Mouse (Mus musculus) liver, embryonic 16.5 days (tissue): Measurements from ENCODE around the gene Gse1. TPM values are rescaled to one million over a fixed set of nuclear protein-coding genes. Genes with fewer than 3 reads are reported as not detected.
"Not testable (repeated sequence)": the region's sequence is repeated elsewhere in the genome, so short reads cannot be mapped to it uniquely, and the experiment has no call there.

ENCODE experiments used
- ATAC-seq: fragments of 200-750 bp; cut with Nextera tagmentation; 2 replicates; pipeline ENCODE4 v1.8.0; 2017; ENCODE audit warnings: low read depth, mild to moderate bottlenecking, moderate number of reproducible peaks, moderate library complexity
- H3K27ac ChIP-seq: fragments of 300-500 bp; sonication (generic); 2 replicates; pipeline ENCODE4 v1.5.1; 2014; ENCODE audit warnings: mild to moderate bottlenecking, low read length
- H3K27me3 ChIP-seq: fragments of 300-500 bp; sonication (generic); 2 replicates; pipeline ENCODE4 v1.6.1; 2014; ENCODE audit warnings: low read depth, low read length, mixed read lengths; ENCODE audit not compliant: control insufficient read depth, insufficient read depth
- H3K36me3 ChIP-seq: fragments of 300-500 bp; sonication (generic); 2 replicates; pipeline ENCODE4 v1.6.1; 2014; ENCODE audit warnings: mild to moderate bottlenecking; ENCODE audit not compliant: control insufficient read depth, insufficient read depth
- H3K4me1 ChIP-seq: fragments of 300-500 bp; sonication (generic); 2 replicates; pipeline ENCODE4 v1.6.1; 2014; ENCODE audit warnings: low read depth, low read length, mixed read lengths; ENCODE audit not compliant: control insufficient read depth
- H3K4me2 ChIP-seq: fragments of 300-500 bp; sonication (generic); 2 replicates; pipeline ENCODE4 v1.6.1; 2014; ENCODE audit warnings: low read depth, low read length, mixed read lengths
- H3K4me3 ChIP-seq: fragments of 300-500 bp; sonication (generic); 2 replicates; pipeline ENCODE4 v1.5.1; 2014; ENCODE audit warnings: low read depth, mild to moderate bottlenecking, low read length
- H3K9ac ChIP-seq: fragments of 300-500 bp; sonication (generic); 2 replicates; pipeline ENCODE4 v1.6.1; 2014; ENCODE audit warnings: low read depth, low read length
- H3K9me3 ChIP-seq: fragments of 300-500 bp; sonication (generic); replicated peaks from 2 replicates; pipeline ENCODE4 v1.6.1; 2016; ENCODE audit warnings: low read length; ENCODE audit not compliant: control insufficient read depth
- WGBS: fragments of 180-500 bp; shearing (Covaris S2); extraction: QIAGEN DNeasy Blood & Tissue Kit; methylation state at CpG from one replicate; pipeline ENCODE4 v1.1.7; 2014; ENCODE audit not compliant: insufficient replicate concordance; 5-methylcytosine and 5-hydroxymethylcytosine counted together
- polyA plus RNA-seq: library from polyadenylated mRNA; unstranded; fragments of >200 nt; fragmentation: Nextera tagmentation; extraction: Ambion mirVana; gene quantifications from 2 replicates; pipeline ENCODE4 v1.2.1, GENCODE M21; 2015

The Gse1 gene
- polyA plus RNA-seq, 1 experiment from 2014 or later: 9.5 TPM

GRCm38 (mm10) chr8:120357504-120357903, 129.2 kb downstream of the Gse1 start:
- ATAC-seq: no peak
- Histone ChIP-seq H3K27ac (no peak overlapping the region), H3K9ac (no peak overlapping the region), H3K27me3 (no peaks in the 10 kb centered on the region; the same call in 1 of the 2 replicates), H3K9me3 (no peaks in the 10 kb centered on the region), H3K4me3 (no peak overlapping the region), H3K36me3 (no peaks in the 10 kb centered on the region), H3K4me2 (no peak overlapping the region), H3K4me1 (peaks cover 5% of the 10 kb centered on the region; the same call in 1 of the 2 replicates)
- 73% methylated on average over 6 of the region's 6 CpGs for WGBS

GRCm38 (mm10) chr8:120361301-120361700, 133.0 kb downstream of the Gse1 start:
- Histone ChIP-seq H3K4me2 (no peak overlapping the region), H3K27ac (no peak overlapping the region), H3K9me3 (no peaks in the 10 kb centered on the region), H3K4me1 (peaks cover 23% of the 10 kb centered on the region), H3K4me3 (no peak overlapping the region), H3K9ac (no peak overlapping the region), H3K27me3 (no peaks in the 10 kb centered on the region), H3K36me3 (no peaks in the 10 kb centered on the region)
- no peak for ATAC-seq
- 66% methylated on average over 8 of the region's 8 CpGs for WGBS

DNA sequence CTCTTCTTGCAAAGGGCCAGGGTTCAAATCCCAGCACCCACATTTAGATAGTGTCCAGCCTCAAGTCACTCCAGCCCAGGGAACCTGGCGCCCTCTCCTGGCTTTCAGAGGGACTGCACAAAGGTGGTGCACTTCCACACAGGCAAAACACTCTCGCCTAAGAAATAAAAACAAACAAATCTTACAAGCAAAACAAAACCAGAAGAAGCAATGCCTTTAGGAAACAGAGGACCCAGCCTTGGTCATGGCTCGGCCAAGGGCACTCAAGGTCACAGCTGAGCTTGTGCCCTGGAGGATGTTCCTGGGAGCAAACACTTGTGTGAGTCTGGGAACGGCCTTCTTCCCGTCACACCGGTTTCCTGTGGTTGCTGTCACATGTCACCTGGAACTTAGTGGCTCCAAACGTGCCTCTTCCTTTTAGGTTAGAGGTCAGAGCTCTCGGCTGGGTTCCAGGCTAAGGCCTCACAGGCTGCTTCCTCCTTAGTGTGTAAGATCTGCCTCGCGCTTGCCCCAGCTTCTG, 135.4 kb downstream of the Gse1 start:
- Histone ChIP-seq H3K9me3 (no peaks in the 10 kb centered on the region), H3K4me2 (no peak overlapping the region), H3K9ac (0 out of 2 replicates have a peak overlapping the region, but pooled peaks have one; percentile 6), H3K4me1 (peaks cover 43% of the 10 kb centered on the region), H3K36me3 (no peaks in the 10 kb centered on the region), H3K27ac (peak overlapping the region; percentile 39), H3K4me3 (no peak overlapping the region), H3K27me3 (no peaks in the 10 kb centered on the region)
- no peak for ATAC-seq
- WGBS: 31% methylated on average over 10 of the region's 10 CpGs

- Histone ChIP-seq H3K27ac (peak overlapping the region; percentile 39), H3K9me3 (no peaks in the 10 kb centered on the region), H3K27me3 (no peaks in the 10 kb centered on the region), H3K4me1 (peaks cover 49% of the 10 kb centered on the region), H3K9ac (0 out of 2 replicates have a peak overlapping the region, but pooled peaks have one; percentile 6), H3K4me3 (no peak overlapping the region), H3K4me2 (no peak overlapping the region), H3K36me3 (no peaks in the 10 kb centered on the region)
- 13% methylated on average over 7 of the region's 7 CpGs for WGBS
- no peak for ATAC-seq
These were observed 136.0 kb downstream of the Gse1 start for GRCm38 (mm10) chr8:120364093-120364725.

- WGBS: 75% methylated on average over 6 of the region's 6 CpGs
- Histone ChIP-seq H3K36me3 (no peaks in the 10 kb centered on the region), H3K4me2 (no peak overlapping the region), H3K4me3 (no peak overlapping the region), H3K4me1 (peaks cover 75% of the 10 kb centered on the region), H3K9ac (peak overlapping the region; percentile 17; the same call in 1 of the 2 replicates), H3K27me3 (no peaks in the 10 kb centered on the region), H3K9me3 (no peaks in the 10 kb centered on the region), H3K27ac (peak overlapping the region; percentile 46)
- no peak for ATAC-seq
These were observed 138.6 kb downstream of the Gse1 start for GRCm38 (mm10) chr8:120366840-120367239.

GRCm38 (mm10) chr8:120368191-120368590, 139.9 kb downstream of the Gse1 start:
- H3K4me2 ChIP-seq: peak overlapping the region; percentile 88
- not testable (repeated sequence) for ATAC-seq, H3K9me3 ChIP-seq, H3K36me3 ChIP-seq, H3K27me3 ChIP-seq
- peaks cover 89% of the 10 kb centered on the region for H3K4me1 ChIP-seq
- H3K27ac ChIP-seq: peak overlapping the region; percentile 98
- H3K9ac ChIP-seq: peak overlapping the region; percentile 80
- WGBS: 77% methylated on average over 1 of the region's 1 CpGs
- H3K4me3 ChIP-seq: peak overlapping the region; percentile 5; the same call in 1 of the 2 replicates

DNA sequence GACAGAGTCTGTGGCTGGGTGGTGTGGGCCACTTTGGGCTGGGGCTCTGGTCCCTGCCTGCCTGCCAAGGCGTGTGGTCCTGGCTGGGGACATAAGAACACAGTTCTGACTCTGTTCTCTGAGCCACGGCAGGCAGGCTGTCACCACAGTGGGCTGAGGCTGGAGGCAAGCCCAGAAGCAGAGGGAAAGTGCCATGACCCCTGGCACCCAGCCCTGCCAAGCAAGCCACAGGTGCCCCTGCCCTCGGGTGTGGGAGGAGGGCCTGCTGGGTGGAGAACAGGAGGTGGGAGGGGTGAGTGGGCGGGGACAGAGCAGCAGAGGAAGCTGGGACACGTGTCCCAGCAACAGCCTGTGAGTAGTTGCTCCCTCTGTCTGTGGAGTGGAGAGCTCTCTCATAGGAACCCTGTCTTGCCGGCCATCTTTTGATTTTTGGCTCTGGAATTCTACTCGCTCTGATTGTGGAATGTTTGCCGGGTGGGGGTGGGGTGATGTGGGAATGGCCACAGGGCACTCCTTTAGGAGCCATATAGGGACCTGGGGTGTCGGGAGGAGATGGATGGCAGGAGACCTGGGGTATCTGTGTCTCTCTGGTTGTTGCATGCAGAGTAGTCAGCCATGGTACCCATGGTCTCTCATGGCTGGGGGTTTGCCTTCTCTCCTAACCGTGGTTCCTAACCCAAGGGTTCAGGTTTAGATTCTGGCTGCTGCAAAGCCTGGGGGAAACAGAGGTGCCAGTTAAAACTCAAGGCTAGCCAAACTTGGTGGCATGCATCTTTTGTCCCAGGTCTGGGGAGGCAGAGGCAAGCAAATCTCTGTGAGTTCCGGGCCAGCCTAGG, 140.8 kb downstream of the Gse1 start:
- peak; percentile 62 for ATAC-seq
- Histone ChIP-seq H3K4me1 (peaks cover 91% of the 10 kb centered on the region), H3K9me3 (no peaks in the 10 kb centered on the region), H3K4me3 (peak overlapping the region; percentile 67), H3K27ac (peak overlapping the region; percentile 98), H3K27me3 (no peaks in the 10 kb centered on the region), H3K4me2 (peak overlapping the region; percentile 88), H3K36me3 (no peaks in the 10 kb centered on the region), H3K9ac (peak overlapping the region; percentile 80)
- WGBS: 6% methylated on average over 11 of the region's 11 CpGs

- H3K27ac ChIP-seq: peak overlapping the region; percentile 98
- no peaks in the 10 kb centered on the region for H3K9me3 ChIP-seq
- H3K36me3 ChIP-seq: no peaks in the 10 kb centered on the region
- peaks cover 91% of the 10 kb centered on the region for H3K4me1 ChIP-seq
- H3K27me3 ChIP-seq: no peaks in the 10 kb centered on the region
- H3K9ac ChIP-seq: peak overlapping the region; percentile 80
- peak overlapping the region; percentile 88 for H3K4me2 ChIP-seq
- WGBS: 10% methylated on average over 7 of the region's 7 CpGs
- ATAC-seq: peak; percentile 12
- H3K4me3 ChIP-seq: peak overlapping the region; percentile 67
These were observed 141.7 kb downstream of the Gse1 start for GRCm38 (mm10) chr8:120369956-120370355.
